Mouse (Mus musculus) 3134 (cell line): ENCODE results near the gene Lix1l.
"Not testable (repeated sequence)": the region's sequence is repeated elsewhere in the genome, so short reads cannot be mapped to it uniquely, and the experiment has no call there.

ENCODE experiments used
- DNase-seq: peaks from one replicate; pipeline ENCODE4 v3.0.0-alpha.2; 2011; ENCODE audit warnings: low spot score; ENCODE audit not compliant: insufficient read length; ENCODE audit errors: extremely low read depth

Lix1l gene

GRCm38 (mm10) chr3:96617941-96618340, 17.0 kb downstream of the Lix1l start:
- DNase-seq = no peak

DNA sequence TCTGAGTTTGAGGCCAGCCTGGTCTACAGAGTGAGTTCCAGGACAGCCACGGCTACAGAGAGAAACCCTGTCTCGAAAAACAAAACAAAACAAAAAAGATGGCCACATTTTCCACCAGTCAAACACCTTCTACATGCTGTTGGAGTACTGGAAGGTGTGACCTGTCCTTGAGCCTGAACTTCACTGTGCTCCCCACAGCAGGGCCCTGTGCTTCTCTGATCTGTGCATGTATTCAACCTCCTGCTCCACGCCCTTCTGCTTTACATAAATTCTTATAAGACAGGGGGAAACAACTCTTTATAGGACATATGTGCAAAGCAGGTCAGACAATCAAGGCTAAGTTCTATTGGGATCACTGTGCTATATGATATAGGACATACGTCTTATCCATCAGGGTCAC, 22.3 kb downstream of the Lix1l start:
- no peak for DNase-seq

DNA sequence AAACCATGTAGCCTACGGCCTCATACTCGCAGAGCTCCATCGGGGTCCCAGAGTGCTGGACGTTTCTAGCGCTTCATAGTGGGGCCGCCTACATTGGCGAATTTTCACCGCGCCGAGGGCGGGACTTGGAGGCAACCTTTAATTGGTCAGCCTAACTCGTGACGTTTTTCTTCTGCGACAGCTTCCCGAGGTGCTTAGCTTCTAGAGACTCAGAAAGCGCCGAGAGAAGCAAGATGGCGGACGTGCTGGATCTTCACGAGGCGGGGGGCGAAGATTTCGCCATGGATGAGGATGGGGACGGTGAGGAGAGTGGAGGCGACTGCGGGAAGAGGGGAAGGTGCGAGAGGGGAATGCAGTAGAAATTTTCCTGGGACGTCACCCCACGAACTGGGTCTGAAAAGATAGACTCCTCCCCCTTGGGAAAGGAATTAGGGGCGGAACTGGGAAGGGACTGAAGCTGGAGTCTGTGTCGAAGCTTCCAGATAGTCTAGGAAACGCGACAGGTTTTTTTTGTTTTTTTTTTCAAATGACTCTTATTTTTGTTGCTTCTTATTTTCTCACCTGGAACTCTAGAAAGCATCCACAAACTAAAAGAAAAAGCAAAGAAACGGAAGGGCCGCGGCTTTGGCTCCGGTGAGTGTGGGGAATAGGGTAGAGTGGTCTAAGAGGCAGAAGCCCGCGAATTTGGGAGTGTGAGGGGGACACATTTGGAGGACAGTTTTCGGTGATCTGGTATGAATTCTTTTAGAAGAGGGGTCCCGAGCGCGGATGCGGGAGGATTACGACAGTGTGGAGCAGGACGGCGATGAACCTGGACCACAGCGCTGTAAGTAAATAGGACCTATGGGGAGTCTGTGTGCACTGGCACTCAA, 29.0 kb downstream of the Lix1l start, which contains the start of gene Rbm8a:
Rbm8a (plus strand) TSS at position 205 of the 872 bp plus-strand sequence.
- peak; percentile 91 for DNase-seq

DNA sequence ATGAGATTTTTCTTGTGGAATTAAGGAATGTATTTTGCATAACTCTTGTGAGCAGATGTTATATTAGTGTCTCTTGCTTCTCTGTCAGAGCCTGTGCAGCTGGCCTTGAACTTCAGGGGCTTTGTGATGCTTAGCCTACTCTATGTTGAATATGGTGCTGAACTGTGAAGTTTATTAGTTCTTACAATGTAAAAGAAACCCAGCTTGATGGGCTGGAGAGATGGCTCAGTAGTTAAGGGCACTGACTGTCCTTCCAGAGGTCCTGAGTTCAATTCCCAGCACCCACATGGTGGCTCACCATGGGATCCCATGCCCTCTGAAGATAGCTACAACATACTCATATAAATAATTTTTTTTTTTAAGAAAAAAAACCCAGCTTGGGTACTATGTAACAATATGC, 31.1 kb downstream of the Lix1l start:
- DNase-seq = no peak

- no peak for DNase-seq
These were observed 33.1 kb downstream of the Lix1l start for GRCm38 (mm10) chr3:96634015-96634414.

DNA sequence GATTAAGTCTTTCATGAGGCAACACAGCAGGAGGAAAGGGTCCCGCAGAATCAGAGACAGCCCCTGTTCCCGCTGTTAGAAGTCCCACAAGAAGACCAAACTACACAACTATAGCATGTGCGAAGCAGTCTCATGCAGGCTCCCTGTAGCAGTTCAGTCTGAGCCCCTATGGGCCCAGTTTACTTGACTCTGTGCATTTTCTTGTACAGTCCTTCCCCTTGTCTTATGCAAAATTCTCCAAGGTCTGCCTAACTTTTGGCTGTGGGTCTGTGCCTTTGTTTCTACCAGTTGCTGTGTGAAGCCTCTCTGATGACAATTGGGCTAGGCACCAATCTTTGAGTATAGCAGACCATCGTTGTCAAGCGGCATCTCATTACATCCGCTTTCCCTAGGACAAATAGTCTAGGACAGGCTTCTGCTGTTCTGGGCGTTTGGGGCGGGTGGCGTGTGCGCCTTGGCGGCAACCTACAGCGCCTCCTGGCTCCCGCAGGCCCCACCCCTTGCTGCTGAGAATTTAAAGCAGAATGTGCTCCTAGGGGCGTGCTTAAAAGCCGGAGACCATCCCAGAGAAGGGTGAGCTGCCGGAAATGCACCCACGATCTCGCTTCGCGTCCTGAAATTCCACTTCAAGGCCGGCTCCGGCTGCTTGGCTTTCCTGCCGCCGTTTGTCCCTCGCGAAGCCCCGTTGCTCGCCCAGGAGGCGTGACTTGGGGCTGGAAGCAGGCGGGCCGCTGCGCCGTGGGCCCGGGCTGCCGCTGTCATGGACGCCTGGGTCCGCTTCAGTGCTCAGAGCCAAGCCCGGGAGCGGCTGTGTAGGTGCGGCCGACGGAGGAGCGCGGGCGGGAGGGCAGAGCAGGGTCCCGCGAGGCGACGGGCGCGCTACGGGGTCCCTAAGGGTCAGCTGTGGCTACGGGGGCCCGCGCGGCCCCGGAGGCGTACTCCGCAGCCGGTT, 34.3 kb downstream of the Lix1l start, which contains the start of the genes Pex11b and Gm42957:
Pex11b (plus strand) TSS at position 449 of the 952 bp plus-strand sequence.
Gm42957 (plus strand) TSS at position 547 of the 952 bp plus-strand sequence.
- DNase-seq = peak; percentile 93

GRCm38 (mm10) chr3:96635906-96636305, 35.0 kb downstream of the Lix1l start:
- DNase-seq = no peak

DNA sequence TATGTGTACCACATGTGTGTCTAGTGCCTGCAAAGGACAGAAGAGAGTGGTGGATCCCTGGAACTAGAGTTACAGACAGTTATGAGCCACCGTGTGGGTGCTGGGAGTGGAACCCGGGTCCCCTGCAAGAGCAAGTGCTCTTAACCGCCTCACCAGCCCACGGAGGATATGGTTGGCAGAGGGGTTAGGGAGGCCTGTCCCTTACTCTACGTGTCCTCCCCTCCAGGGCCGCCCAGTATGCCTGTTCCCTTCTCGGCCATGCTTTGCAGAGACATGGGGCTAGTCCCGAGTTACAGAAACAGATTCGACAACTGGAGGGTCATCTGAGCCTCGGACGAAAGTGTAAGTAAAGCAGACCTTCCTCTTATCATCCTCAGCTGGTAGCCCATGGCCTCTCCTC, 35.5 kb downstream of the Lix1l start:
- peak; percentile 23 for DNase-seq

DNA sequence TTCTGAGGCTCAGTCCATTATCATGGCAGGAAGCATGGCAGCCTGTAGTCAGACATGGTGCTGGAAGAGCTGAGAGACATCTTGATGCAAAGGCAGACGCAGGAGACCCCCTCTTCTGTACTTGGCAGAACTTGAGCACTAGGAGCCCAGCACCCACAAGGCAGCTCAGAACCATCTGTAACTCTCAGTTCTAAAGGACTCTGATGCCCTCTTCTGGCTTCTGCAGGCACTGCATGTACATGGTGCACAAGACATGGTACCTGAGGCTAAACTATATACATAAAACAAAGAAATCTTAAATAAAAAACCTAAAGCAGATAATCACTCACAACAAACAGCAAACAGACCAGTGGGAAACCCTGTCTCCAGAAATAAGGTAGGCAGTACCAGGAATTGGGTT, 38.3 kb downstream of the Lix1l start:
- DNase-seq = peak; percentile 31

DNA sequence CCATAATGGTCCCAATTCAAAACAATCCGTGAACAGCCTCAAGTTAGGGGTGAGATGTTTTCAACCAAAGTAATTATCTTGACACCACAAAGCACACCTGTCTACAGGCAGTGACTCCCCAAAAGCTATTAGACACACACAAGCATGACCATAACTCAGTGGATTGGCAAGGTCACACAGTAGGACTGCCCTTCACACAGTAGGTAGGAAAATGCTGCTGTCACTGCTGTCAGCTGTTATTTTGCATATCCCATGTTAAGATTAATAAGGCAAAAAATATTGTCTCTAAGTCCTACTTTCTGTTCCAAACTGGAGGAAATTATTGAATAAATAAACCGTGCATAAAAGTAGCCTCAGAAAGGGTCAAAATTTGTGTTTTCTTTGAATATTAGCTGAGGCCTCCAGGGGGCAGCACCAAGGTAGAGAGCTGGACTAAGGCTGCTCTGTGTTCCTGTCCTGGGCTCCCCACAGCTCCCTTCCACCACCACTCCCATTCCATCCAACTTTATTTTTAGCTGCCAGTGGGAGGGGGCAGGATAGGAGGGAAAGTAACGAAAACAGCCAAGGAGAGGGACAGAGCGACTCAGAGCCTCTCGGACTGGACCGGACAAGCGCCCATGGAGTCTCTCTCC, 44.2 kb downstream of the Lix1l start, which contains the start of gene Itga10:
Itga10 (plus strand) TSS at position 567 of the 632 bp plus-strand sequence.
- no peak for DNase-seq

GRCm38 (mm10) chr3:96647365-96647764, 46.4 kb downstream of the Lix1l start:
- DNase-seq = no peak

DNA sequence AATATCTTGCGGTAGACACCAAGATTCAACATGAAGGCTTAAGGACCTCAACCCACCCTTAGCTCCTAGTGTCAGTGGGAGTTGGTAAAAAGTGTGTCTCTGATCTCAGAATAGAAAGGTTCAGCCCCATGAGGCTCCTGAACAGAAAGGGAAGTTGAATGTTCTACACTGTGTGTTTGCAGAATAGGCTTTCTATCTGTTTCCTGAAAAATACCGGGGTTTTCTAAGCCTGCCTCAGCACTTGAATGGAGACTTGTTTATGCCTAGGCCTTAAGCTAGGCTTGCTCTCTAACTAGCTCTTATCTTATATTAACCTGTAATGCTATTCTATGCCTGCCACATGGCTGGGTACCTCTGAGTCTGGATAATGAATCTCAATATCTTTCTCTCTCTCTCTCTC, 60.0 kb downstream of the Lix1l start:
- DNase-seq = no peak

DNA sequence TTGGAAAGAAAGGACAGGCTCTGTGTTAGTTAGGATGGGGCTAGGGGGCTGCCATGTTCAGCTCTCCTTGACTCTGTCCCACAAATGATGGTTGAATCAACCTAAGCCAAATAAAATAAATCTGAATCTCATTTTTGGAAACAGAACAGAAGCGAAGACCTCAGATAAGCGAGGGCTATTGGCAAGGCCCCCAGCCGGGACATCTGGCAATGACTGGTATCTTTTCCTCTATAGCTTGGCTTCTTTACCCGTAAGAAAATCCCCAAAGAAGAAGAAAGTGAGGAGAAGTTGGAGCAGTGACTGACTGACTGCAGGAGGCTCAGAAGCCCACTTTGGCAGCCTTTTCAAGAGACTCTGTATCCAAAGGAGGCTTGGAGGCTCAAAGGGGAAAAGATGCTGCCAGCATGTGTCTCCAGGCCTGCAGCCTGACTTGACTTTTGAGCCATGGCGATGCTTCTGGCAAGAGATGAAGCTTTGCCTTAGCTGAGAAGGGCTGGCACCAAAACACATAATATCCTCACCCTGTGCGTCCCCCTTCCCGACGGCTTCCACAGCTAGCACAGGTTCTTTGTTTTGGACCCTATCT, 61.9 kb downstream of the Lix1l start:
- DNase-seq = peak; percentile 29

DNA sequence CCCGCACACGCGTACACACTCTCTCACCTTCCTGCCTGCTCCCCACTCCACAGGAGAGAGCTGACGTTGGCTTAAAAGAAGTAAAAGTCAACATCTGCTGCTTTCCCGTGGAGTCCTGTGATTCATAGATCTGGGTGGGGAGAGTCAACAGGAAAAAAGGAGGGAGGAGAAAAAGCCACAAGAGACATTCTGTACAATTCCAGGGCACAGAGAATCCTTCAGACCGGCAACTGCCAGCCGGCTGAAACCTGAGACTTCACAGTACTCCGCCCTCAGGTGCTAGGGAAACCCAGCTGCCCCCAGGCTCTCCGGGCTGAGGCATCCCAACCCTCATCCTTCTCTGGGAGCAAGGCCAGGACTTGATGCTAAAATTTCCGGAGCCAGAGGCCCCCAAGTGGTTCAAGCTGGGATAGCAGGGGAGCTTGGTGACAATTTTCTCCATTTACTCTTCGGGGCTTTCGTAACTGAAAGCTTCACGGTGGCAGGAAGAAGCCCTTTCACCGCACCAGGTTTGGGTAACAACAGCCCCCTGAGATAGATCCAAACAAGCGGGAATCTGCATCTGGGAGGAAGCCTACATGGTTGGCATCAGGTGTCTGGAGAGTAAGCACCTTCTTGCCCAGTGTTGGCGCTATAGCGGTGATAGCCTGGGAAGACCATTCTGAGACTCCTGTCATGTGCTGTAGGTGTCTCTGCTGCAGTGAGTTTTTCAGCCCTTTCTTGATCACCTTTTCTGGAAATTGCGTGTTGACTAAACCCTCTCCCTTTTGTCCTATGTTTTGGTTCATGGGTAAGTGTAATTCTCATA, 62.7 kb downstream of the Lix1l start:
- peak; percentile 87 for DNase-seq

GRCm38 (mm10) chr3:96665732-96666363, 64.9 kb downstream of the Lix1l start:
- DNase-seq = not testable (repeated sequence)

DNA sequence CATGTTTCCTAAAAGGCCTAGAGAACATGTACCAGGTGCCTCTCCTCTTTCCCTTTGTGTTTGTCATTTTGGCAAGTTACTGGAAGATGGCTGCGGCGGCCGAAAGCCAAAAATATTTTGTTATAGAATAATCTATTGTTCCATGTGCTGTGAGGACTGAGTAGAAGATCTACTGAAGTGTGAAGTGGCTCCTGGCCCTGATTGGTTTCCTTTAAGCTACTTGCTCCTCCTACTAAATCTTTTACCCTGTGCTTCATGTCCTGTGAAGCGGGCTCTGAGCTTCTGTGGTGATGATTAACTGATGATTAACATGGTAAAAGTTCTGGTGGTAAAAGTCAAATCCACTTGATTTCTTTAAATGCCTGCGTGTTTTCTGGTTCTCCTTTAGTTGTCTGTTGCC, 66.0 kb downstream of the Lix1l start:
- no peak for DNase-seq

DNA sequence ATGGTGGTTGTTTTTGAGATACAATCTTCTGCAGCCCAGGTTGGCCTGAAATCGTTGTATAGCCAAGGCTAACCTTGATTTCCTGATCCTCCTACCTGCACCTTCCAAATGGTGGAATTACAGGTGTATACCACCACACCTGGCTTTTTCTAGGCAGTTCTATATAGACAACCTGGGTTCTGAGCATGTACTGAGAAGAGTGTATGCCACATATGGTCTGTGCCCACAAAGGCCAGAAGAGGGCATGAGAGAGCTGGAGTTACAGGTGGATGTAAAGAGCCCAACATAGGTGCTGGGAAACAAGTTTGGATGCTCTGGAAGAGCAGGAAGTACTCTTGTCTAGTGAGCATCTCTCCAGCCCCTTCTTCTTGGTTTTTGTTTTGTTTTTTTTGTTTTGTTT, 66.4 kb downstream of the Lix1l start:
- peak; percentile 38 for DNase-seq

- no peak for DNase-seq
These were observed 67.6 kb downstream of the Lix1l start for GRCm38 (mm10) chr3:96668424-96669067.
